Mouse (Mus musculus) urinary bladder, postnatal 14 days (tissue): ENCODE results near the gene Lrrc29.
A peak's percentile ranks its signal among the peaks of the same experiment; 100 is the strongest.

Experiments used
- DNase-seq: peaks from one replicate; pipeline ENCODE4 v3.0.0; 2021; ENCODE audit warnings: low spot score

Lrrc29 gene

GRCm38 (mm10) chr8:105343791-105344574 is 17.9 kb upstream of the Lrrc29 start:
- DNase-seq = peak; percentile 53

DNA sequence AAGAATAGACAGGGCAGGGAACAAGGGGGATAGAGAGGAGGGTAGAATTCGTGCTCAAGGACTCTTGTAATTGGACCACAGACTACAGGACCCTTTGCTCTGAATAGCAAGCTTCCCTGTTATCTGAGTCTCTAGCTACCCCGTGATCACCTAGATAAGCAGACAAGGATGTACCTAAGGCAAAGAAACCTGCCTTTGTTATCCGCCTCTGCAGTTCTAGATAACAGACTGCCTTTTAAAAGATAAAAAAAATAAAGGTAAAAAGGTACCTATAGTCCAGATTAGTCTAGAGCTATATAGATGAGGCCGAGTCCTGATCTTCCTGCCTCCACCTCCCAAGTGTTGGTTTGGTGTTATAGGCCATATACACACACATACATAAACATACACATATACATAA is 16.7 kb upstream of the Lrrc29 start:
- DNase-seq = no peak

- DNase-seq = no peak
Observed at GRCm38 (mm10) chr8:105341399-105341798, 15.3 kb upstream of the Lrrc29 start.

DNA sequence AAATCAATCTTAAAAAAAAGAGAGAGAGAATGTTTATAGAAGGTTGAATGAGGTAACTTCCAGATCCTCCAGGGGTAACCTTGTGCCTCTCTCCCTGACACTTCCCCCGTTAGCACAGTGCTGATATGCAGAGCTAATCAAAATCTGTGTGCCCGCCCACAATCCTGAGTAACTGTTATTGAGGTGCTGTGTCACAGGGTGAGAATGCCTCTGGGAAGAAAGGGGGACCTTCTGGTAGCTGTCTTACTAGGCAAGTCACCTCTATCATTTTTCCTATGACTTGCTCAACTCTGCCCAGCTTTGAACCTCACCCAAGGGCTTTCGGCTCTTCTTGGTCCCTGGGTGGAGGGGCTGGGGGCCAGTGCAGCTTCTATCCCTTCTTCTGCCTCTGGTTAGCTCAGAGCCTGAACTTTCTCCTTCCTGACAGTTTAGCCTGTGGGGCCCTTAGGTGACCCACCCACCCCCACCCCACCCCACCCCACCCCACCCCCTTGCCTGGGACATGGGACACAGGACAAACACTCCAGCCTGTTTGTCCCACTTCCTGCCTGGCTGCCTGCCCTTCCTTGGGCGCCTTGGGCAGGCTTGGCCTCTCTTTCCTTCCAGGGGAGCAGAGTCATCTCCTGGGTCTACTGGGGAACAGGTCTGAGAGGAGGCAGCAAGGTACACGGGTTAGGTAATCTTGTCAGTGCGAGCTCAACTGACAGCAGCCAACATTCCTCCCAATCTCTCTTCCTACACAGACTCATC is 14.0 kb upstream of the Lrrc29 start:
- peak; percentile 55 for DNase-seq

GRCm38 (mm10) chr8:105338992-105339391 is 12.9 kb upstream of the Lrrc29 start:
- no peak for DNase-seq

DNA sequence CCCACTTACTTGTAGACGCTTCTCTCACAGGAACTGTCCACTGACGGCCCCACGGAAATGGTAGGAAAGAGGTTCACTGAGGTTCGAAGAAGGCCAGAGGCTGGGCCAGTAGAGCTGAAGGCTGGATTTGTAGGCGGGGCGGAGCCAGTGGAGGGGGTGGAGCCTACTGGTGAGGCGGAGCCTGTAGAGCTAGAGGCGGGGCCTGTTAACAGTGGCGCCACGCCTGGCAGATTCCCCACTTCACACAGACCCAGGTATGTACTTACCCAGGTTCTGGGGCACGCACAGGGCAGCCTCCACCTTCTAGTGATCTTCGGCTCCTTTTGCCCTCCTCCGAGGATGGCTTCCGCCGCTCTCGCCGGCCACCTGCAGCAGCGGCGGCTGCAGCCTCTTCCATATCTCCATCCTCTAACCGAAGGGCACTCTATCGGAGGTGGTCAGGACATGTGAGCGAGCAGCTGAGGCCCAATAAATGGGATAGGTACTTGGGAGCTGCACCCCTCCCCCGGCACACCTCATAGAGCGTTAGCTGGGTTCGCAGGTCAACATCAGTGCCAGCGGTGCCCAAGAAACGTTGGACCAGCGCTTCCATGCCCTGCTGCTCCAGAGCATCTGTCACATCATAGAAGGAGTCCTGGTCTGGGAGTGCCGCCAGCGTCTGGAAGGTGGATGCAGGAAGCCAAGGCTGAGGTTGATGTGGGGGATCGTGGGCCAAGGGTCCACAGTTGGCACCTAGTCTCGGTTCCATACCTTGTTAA is 10.5 kb upstream of the Lrrc29 start:
- no peak for DNase-seq

DNA sequence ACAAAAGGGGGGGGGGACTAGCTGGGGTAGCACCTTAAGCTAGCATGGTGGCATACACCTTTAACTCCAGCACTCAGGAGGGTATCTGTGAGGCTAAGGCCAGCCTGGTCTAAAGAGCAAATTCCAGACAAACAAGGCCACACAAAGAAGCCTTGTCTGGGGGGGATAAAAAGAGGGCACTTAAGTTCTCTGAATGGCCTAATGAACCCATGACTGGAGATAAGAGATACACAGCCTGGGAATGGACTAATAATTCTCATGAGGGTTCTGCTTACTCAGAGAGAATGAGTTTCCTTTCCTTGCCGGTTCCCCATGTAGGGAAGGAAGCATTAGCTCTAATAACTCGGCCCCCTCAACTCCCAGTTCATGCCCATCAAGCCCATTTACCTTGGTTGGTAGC is 6.4 kb upstream of the Lrrc29 start:
- DNase-seq = no peak

- no peak for DNase-seq
Observed at GRCm38 (mm10) chr8:105331931-105332330, 5.9 kb upstream of the Lrrc29 start.

DNA sequence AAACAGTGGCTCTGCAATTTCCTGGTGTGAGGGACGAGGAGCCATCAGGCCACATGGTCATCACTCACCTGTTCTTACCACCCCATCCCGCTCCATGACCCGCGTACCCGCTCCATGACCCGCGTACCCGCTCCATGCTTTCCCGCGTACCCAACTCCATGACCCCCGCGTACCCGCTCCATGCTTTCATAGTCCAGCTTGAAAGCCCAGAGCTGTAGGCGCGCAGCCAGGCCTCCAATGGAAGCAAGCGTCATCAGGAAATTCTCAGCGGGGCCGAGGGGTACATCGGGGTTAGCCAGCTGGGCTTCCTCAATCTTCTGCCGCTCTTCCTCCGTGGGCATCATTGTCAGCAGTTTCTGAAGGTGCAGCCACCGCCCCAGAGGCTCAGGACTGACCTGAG is 5.4 kb upstream of the Lrrc29 start:
- no peak for DNase-seq

GRCm38 (mm10) chr8:105330325-105330724 is 4.2 kb upstream of the Lrrc29 start:
- no peak for DNase-seq

DNA sequence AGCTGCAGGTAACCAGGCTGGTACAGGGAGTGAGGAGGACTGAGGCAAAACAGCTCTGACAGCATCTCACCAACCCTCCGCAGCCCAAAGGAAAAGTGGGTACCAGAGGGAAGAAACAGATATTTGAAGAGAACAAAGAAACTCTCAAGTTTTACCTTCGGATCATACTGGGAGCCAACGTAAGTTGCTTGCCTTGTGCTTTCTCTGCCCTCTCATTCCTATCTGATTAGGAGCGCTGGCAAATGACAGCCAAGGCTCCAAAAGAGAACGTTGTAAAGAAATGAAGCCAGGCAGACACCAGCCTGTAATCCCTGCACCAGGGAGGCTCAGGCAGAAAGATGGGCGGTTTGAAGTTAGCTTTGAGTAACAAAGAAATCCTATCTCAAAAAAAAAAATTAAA is 890 bp upstream of the Lrrc29 start:
- no peak for DNase-seq

DNA sequence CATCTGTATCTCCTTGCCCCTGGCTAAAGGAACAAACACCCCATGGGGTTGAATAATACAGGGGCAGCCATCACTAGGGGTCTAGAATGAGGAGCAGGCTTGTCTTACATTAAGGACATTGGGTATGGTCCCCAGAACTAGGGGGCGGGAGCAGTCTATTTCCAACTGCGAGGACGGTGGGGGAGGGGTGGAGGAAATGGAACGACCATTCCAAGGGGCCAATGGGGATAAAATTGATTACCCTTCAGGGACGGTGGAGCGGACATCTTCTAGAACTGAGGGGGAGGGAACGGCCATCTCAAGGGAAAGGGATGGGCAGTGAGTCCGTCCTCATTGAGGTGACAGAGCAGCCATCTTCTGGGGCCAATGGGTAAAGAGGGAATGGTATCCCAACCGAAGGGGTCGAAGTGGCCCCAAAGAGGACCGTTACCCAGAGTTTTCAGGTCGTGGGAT is 411 bp downstream of the Lrrc29 start:
- DNase-seq = no peak

GRCm38 (mm10) chr8:105323183-105323582 is 2.9 kb downstream of the Lrrc29 start:
- DNase-seq = no peak

- no peak for DNase-seq
Observed at GRCm38 (mm10) chr8:105318662-105319190, 7.4 kb downstream of the Lrrc29 start.

DNA sequence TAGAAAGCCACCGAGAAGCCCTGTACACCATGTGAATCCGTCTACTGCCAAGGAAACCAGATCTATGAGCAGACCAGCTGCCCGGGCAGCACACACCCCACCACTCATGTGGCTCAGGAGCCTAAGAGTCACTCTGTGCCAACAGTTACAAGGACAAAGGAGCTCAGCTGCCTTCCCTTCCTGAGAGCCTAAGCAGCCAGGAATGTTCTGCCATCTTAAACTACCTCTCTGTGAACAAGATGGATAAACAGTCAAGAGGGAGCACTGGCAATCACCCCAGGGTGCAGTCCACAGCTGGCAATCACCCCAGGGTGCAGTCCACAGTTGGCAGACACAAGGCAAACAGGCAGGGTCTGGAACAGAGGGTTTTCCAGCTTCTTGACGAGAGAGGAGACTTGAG is 8.1 kb downstream of the Lrrc29 start:
- DNase-seq = no peak

- DNase-seq = no peak
Observed at GRCm38 (mm10) chr8:105315073-105315769, 10.9 kb downstream of the Lrrc29 start.

- DNase-seq = no peak
Observed at GRCm38 (mm10) chr8:105313622-105314402, 12.3 kb downstream of the Lrrc29 start.

GRCm38 (mm10) chr8:105312891-105313481 is 13.1 kb downstream of the Lrrc29 start:
- DNase-seq = no peak

- DNase-seq = no peak
Observed at GRCm38 (mm10) chr8:105311718-105312117, 14.4 kb downstream of the Lrrc29 start.

- no peak for DNase-seq
Observed at GRCm38 (mm10) chr8:105310118-105310517, 16.0 kb downstream of the Lrrc29 start.
